Mouse (Mus musculus): Measurements from ENCODE around the gene Tmem89. TPM values are rescaled to one million over a fixed set of nuclear protein-coding genes. Genes with fewer than 3 reads are reported as not detected.
A peak's percentile ranks its signal among the peaks of the same experiment; 100 is the strongest.

The Tmem89 gene
- polyA plus RNA-seq, 1 experiment from 2014 or later, result not detected

DNA sequence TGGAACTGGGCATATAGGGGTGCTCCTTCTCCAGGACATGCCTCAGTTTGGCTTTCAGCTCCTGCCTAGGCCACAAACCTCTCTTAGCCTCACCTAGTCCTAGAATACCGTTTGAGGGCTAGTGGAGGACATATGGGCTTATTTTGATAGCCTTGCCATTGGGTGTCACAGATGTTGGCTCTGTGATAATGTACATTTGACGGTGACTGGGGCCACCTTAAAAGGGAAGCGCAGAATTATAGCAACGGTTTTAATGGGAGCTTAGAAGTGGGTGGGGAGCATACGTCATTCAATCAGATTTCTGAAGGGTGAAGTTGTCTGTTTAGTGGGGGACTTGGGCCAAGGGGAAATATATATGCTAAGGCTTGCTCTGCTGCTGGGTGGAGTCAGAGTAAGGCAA lies 31.2 kb downstream of the Tmem89 start:
- WGBS, result 92% methylated on average over 5 of the region's 5 CpGs
- no peak overlapping the region for H3K9ac ChIP-seq (ENCODE audit: low read length)
- H3K27me3 ChIP-seq (ENCODE audit: control insufficient read depth, insufficient read depth, low read length), result no peaks in the 10 kb centered on the region
- no peaks in the 10 kb centered on the region for H3K9me3 ChIP-seq (ENCODE audit: control insufficient read depth, low read length)
- H3K27ac ChIP-seq (ENCODE audit: low read depth, low read length), result no peak overlapping the region
- no peaks in the 10 kb centered on the region for H3K4me1 ChIP-seq (ENCODE audit: control insufficient read depth, insufficient read depth, low read length)
- no peak overlapping the region for H3K4me3 ChIP-seq (ENCODE audit: low read depth, low read length)
- DNase-seq (ENCODE audit: low spot score, missing footprints) (no peak), ATAC-seq (ENCODE audit: low FRiP score) (no peak)
- H3K36me3 ChIP-seq (ENCODE audit: control insufficient read depth, insufficient read depth, low read length), result peaks cover 44% of the 10 kb centered on the region
- no peak overlapping the region for H3K4me2 ChIP-seq

DNA sequence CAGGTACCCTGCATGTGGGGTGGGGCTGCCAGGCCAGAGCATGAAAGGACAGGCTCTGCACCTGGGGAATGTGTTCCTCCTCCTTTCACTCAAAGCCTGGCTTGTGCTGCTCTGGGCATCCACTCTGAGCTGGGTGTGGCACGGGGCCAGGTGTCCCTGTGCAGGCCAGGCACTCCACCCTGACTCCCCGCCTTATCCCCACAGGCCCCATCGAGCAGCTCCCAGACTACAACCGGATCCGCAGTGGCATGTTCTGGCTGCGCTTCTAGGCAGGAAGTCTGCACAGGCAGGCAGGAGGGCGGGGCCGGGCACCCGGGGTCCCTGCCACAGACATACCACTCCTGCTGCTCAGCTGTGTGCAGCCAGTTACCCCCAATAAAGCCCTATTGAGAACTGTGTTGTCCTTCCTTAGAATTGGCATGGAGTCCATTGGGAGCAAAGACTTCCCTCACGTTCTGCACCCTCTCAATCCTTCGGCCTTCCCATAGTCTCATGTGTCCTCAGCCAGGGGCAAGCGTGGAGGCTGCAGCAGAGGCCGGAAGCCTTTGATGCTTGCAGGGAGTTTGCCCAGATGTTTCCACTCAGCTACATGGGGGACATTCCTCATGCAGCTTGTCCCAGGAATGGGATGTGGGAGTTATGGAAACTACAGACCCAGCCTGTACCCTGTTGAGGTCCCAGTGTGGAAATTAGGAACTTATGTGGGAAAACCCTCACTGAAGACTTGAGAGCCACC lies 35.0 kb downstream of the Tmem89 start:
- Histone ChIP-seq H3K4me1 (ENCODE audit: control insufficient read depth, insufficient read depth, low read length) (0 out of 2 replicates have a peak, but pooled peaks cover 2% of the 10 kb centered on the region), H3K27me3 (ENCODE audit: control insufficient read depth, insufficient read depth, low read length) (peaks cover 10% of the 10 kb centered on the region), H3K9ac (ENCODE audit: low read length) (no peak overlapping the region), H3K9me3 (ENCODE audit: control insufficient read depth, low read length) (no peaks in the 10 kb centered on the region), H3K4me3 (ENCODE audit: low read depth, low read length) (no peak overlapping the region), H3K27ac (ENCODE audit: low read depth, low read length) (no peak overlapping the region), H3K36me3 (ENCODE audit: control insufficient read depth, insufficient read depth, low read length) (peaks cover 44% of the 10 kb centered on the region), H3K4me2 (no peak overlapping the region)
- DNase-seq (ENCODE audit: low spot score, missing footprints) (no peak), ATAC-seq (ENCODE audit: low FRiP score) (no peak)
- WGBS, result 85% methylated on average over 13 of the region's 13 CpGs

DNA sequence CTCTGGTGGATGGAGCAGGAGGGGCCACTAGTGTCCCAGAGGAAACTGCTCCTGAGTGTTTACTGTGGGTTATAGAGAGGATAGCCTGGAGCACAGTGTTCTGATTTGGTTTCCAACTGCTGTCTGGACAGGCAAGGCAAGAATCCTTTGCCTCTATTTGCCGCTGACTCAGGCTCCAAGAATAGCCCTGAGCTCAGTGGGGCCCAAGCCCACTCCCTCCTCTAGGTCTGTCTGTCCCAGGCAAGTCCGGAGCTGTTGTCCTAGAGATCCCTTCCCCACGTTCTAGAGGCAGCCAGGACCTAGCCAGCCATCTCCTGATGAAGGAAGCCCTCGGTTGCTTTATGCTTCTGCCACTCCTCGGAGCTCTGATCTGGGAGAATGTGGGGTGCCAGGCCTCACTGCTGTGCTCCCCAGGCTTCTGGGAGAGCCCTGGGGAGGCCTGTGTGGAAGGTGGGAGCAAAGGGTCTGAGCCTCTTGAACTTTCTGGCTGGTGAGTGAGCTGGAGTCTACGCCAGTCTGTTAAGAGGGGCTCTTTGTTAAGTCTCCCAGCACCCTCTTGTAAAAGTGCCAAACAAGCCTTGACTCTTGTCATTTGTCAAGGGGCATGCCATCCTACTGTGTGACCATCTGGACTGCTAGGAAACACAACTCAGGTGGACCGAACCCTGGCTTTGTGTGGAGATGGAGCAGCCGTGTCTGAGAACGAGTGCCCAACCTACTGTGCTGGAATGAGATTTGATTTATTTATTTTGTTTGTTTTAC lies 35.7 kb downstream of the Tmem89 start:
- no peak overlapping the region for H3K9ac ChIP-seq (ENCODE audit: low read length)
- H3K4me1 ChIP-seq (ENCODE audit: control insufficient read depth, insufficient read depth, low read length), result 0 out of 2 replicates have a peak, but pooled peaks cover 2% of the 10 kb centered on the region
- H3K9me3 ChIP-seq (ENCODE audit: control insufficient read depth, low read length), result no peaks in the 10 kb centered on the region
- ATAC-seq (ENCODE audit: low FRiP score) (no peak), DNase-seq (ENCODE audit: low spot score, missing footprints) (no peak)
- WGBS, result 83% methylated on average over 9 of the region's 9 CpGs
- H3K4me3 ChIP-seq (ENCODE audit: low read depth, low read length), result no peak overlapping the region
- peaks cover 10% of the 10 kb centered on the region for H3K27me3 ChIP-seq (ENCODE audit: control insufficient read depth, insufficient read depth, low read length)
- H3K4me2 ChIP-seq, result no peak overlapping the region
- no peak overlapping the region for H3K27ac ChIP-seq (ENCODE audit: low read depth, low read length)
- peaks cover 38% of the 10 kb centered on the region for H3K36me3 ChIP-seq (ENCODE audit: control insufficient read depth, insufficient read depth, low read length)

DNA sequence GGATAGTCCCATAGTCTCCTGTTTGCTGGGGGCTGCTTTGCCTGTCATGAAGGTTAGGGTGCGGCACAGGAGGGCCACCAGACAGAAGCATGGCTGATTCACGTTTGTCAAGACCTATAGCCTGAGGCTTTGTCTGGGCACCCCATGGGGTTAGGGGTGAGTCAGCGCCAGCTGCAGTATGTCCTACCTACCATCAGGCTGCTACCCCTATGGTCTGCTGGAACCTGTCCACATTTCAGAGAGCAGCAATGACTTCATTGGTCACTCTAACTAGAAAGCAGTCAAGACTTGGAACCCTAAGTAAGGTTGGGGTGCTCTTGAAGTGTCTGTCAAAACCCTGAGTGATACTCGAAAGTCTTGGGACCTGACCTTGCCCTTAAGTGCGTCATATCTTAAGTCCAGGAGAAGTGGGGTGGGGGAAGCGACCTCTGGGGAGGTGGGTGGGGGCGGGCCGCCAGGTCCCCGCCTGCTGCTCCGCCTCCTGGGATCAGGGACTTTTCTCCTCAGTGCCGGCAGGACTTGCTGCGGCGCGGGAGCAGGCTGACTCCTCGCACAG lies 38.7 kb downstream of the Tmem89 start, which contains the start of gene Col7a1:
Gene Col7a1, plus strand, starts transcription at position 506 of the 556 bp plus-strand sequence.
- peak within 1 kb of the TSS; percentile 19; the same call in 1 of the 2 replicates for H3K4me2 ChIP-seq
- H3K4me1 ChIP-seq (ENCODE audit: control insufficient read depth, insufficient read depth, low read length), result 0 out of 2 replicates have a peak, but pooled peaks cover 2% of the 10 kb centered on the region
- no peak within 1 kb of the TSS for H3K9ac ChIP-seq (ENCODE audit: low read length)
- no peaks in the 10 kb centered on the region for H3K9me3 ChIP-seq (ENCODE audit: control insufficient read depth, low read length)
- H3K27ac ChIP-seq (ENCODE audit: low read depth, low read length), result no peak within 1 kb of the TSS
- no peak within 1 kb of the TSS for H3K4me3 ChIP-seq (ENCODE audit: low read depth, low read length)
- WGBS, result 9% methylated on average over 15 of the region's 15 CpGs
- peaks cover 10% of the 10 kb centered on the region for H3K27me3 ChIP-seq (ENCODE audit: control insufficient read depth, insufficient read depth, low read length)
- peaks cover 22% of the 10 kb centered on the region for H3K36me3 ChIP-seq (ENCODE audit: control insufficient read depth, insufficient read depth, low read length)
- no peak for ATAC-seq (ENCODE audit: low FRiP score)
- no peak for DNase-seq (ENCODE audit: low spot score, missing footprints)

DNA sequence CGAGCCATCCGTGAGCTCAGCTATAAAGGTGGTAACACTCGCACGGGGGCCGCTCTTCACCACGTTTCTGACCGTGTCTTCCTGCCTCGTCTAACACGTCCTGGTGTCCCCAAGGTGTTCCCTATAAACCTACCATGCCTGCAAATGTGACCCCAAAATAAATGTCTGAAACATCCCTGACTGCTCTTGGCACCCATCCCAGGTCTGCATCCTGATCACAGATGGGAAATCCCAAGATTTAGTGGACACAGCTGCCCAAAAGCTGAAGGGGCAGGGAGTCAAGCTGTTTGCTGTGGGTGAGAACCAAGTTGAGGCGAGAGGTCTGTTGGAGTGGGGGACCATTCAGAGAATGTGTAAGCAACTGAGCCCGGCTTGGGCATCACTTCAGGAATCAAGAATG lies 40.8 kb downstream of the Tmem89 start:
- 96% methylated on average over 11 of the region's 11 CpGs for WGBS
- no peak overlapping the region for H3K9ac ChIP-seq (ENCODE audit: low read length)
- no peaks in the 10 kb centered on the region for H3K9me3 ChIP-seq (ENCODE audit: control insufficient read depth, low read length)
- 0 out of 2 replicates have a peak, but pooled peaks cover 2% of the 10 kb centered on the region for H3K4me1 ChIP-seq (ENCODE audit: control insufficient read depth, insufficient read depth, low read length)
- H3K4me2 ChIP-seq, result no peak overlapping the region
- DNase-seq (ENCODE audit: low spot score, missing footprints) (no peak), ATAC-seq (ENCODE audit: low FRiP score) (no peak)
- H3K4me3 ChIP-seq (ENCODE audit: low read depth, low read length), result no peak overlapping the region
- peaks cover 3% of the 10 kb centered on the region; the same call in 1 of the 2 replicates for H3K36me3 ChIP-seq (ENCODE audit: control insufficient read depth, insufficient read depth, low read length)
- peaks cover 10% of the 10 kb centered on the region for H3K27me3 ChIP-seq (ENCODE audit: control insufficient read depth, insufficient read depth, low read length)
- no peak overlapping the region for H3K27ac ChIP-seq (ENCODE audit: low read depth, low read length)

DNA sequence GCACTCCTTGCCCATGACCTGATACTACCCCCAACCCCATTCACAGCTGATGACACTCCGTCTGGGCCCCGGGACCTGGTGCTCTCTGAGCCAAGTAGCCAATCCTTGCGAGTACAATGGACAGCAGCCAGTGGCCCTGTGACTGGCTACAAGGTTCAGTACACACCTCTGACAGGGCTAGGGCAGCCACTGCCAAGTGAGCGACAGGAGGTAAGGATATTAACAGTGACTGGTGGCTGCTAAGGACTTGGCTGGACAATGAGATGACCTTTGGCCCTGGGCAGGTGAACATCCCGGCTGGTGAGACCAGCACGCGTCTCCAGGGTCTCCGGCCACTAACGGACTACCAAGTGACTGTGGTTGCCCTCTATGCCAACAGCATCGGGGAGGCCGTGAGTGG lies 41.4 kb downstream of the Tmem89 start:
- ATAC-seq (ENCODE audit: low FRiP score) (no peak), DNase-seq (ENCODE audit: low spot score, missing footprints) (no peak)
- 0 out of 2 replicates have a peak, but pooled peaks cover 2% of the 10 kb centered on the region for H3K4me1 ChIP-seq (ENCODE audit: control insufficient read depth, insufficient read depth, low read length)
- H3K27ac ChIP-seq (ENCODE audit: low read depth, low read length), result no peak overlapping the region
- peaks cover 10% of the 10 kb centered on the region for H3K27me3 ChIP-seq (ENCODE audit: control insufficient read depth, insufficient read depth, low read length)
- WGBS, result 91% methylated on average over 11 of the region's 11 CpGs
- H3K9me3 ChIP-seq (ENCODE audit: control insufficient read depth, low read length), result no peaks in the 10 kb centered on the region
- no peak overlapping the region for H3K4me2 ChIP-seq
- H3K4me3 ChIP-seq (ENCODE audit: low read depth, low read length), result no peak overlapping the region
- no peaks in the 10 kb centered on the region for H3K36me3 ChIP-seq (ENCODE audit: control insufficient read depth, insufficient read depth, low read length)
- H3K9ac ChIP-seq (ENCODE audit: low read length), result no peak overlapping the region

DNA sequence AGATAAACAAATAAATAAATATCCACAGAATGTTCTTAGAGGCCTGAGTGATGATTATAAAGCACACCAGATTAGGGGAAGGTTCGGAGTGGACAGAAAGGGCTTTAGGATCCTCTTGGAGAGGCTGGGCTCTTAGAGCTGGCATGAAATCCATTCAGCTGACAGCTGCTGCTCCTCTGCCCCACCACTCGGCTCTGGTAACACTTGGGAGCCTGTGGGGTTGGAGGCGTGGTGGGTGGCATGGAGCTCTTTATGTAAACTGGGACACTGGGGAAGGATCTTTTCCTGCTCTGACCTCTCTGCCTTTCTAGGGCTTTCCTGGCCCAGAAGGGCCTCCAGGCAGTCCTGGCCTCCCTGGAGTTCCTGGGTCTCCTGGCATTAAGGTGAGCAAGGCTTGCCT lies 49.2 kb downstream of the Tmem89 start:
- no peak overlapping the region for H3K9ac ChIP-seq (ENCODE audit: low read length)
- no peak overlapping the region for H3K4me3 ChIP-seq (ENCODE audit: low read depth, low read length)
- H3K4me1 ChIP-seq (ENCODE audit: control insufficient read depth, insufficient read depth, low read length), result no peaks in the 10 kb centered on the region
- DNase-seq (ENCODE audit: low spot score, missing footprints) (no peak), ATAC-seq (ENCODE audit: low FRiP score) (no peak)
- no peak overlapping the region for H3K27ac ChIP-seq (ENCODE audit: low read depth, low read length)
- no peaks in the 10 kb centered on the region for H3K36me3 ChIP-seq (ENCODE audit: control insufficient read depth, insufficient read depth, low read length)
- 77% methylated on average over 3 of the region's 3 CpGs for WGBS
- no peaks in the 10 kb centered on the region for H3K27me3 ChIP-seq (ENCODE audit: control insufficient read depth, insufficient read depth, low read length)
- no peaks in the 10 kb centered on the region for H3K9me3 ChIP-seq (ENCODE audit: control insufficient read depth, low read length)
- H3K4me2 ChIP-seq, result no peak overlapping the region

DNA sequence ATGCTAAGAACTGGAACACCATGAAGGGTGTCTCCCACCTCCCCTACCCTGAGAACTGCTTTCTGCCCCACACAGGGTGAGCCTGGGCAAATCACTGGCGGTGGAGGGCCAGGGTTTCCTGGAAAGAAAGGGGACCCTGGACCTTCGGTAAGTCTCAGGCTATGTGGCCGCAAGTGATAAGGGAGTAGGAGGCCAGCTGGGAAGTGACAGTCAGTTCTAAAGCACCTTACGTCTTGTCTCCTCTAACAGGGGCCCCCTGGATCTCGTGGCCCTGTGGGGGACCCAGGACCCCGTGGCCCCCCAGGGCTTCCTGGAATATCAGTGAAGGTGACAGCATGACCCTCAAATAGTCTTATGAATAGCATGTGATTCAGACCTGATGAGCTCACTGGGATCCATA lies 49.9 kb downstream of the Tmem89 start:
- Histone ChIP-seq H3K4me3 (ENCODE audit: low read depth, low read length) (no peak overlapping the region), H3K27me3 (ENCODE audit: control insufficient read depth, insufficient read depth, low read length) (no peaks in the 10 kb centered on the region), H3K36me3 (ENCODE audit: control insufficient read depth, insufficient read depth, low read length) (no peaks in the 10 kb centered on the region), H3K27ac (ENCODE audit: low read depth, low read length) (no peak overlapping the region), H3K4me2 (no peak overlapping the region), H3K9me3 (ENCODE audit: control insufficient read depth, low read length) (no peaks in the 10 kb centered on the region), H3K4me1 (ENCODE audit: control insufficient read depth, insufficient read depth, low read length) (no peaks in the 10 kb centered on the region), H3K9ac (ENCODE audit: low read length) (no peak overlapping the region)
- ATAC-seq (ENCODE audit: low FRiP score), result no peak
- WGBS, result 87% methylated on average over 6 of the region's 6 CpGs
- DNase-seq (ENCODE audit: low spot score, missing footprints), result no peak
